Mouse (Mus musculus): Measurements from ENCODE around the gene Arhgap30.

Gene Arhgap30

DNA sequence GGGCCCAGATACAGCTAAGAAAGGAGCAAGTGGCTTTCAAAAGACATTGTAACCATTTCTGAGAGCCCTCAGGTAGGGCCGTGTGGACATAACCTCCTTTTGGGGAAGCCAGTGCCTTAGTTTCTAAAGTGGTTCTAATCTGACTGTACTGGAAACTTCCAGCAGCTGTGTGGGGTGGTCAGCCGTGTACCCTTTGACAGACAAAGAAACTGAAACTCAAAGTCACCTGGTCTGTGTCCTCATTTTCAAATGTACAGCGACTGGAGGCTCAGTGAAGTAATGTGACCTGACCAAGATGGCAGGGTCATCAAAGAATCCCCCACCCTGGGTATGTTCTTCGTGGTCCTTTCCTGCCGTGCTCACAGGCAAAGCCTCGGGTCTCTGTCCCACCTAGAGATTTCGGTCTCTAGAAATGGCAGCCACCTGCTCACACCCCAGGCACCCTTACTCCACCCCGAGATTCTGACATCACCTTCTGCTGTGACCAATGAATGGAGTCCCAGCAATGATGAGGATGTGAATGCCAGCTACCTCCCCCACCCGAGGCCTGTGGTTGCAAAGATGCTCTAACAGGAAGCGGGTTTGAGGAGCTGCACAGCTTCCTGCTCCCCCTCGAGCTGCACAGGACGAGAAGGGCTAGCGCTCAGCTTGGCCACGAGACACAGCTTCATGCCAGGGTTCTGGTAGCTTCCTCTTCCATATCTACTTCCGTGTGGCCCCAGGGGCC, at the start of gene Arhgap30:
Gene Arhgap30, plus strand, starts transcription at position 579 of the 727 bp plus-strand sequence.
- peak; percentile 96 to 97 for DNase-seq (ENCODE audit: low spot score in 2 of 2)

DNA sequence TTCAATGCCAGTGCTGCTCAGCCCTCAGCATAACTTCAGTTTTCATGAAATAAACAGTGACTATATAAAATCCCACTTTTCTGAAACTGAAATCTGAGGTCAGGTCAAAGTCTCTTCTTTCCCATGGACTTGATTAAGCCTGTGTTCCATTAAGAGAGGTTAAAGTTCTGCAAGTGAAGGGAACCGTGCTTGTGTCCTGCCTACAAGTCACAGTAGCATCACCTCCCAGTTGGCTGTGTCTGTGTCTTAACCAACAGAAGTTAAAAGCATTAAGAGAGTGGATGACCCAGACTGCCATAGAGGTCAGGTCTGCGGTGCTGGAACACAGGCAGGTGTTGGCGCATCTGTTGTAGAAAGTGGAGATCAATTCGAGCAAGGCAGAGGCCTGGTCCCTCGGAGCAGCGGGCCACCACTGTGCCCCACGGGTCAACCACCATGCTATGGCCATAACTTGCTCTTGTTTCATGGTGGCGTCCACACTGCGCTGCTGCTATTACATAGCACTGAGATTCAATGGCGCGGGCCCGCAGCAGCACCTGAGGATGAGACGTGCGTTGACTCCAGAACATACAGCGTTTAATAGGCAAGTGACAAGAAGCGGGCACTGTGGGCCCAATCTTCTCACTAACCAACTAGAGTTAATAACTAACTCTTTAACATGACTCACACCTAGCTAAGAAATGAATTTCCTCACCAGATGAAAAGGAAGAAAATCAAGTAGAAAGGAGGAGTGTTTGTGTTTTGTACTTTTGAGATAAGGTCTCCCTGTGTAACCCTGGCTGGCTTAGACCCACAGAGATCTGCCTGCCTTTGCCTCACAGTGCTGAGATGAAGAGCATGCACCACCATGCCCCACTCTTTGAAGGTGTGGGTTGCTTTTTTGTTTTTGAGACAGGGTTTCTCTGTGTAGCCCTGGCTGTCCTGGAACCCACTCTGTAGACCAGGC, 46.2 kb upstream of the Arhgap30 start:
- DNase-seq (ENCODE audit: low spot score in 2 of 2): no peak

DNA sequence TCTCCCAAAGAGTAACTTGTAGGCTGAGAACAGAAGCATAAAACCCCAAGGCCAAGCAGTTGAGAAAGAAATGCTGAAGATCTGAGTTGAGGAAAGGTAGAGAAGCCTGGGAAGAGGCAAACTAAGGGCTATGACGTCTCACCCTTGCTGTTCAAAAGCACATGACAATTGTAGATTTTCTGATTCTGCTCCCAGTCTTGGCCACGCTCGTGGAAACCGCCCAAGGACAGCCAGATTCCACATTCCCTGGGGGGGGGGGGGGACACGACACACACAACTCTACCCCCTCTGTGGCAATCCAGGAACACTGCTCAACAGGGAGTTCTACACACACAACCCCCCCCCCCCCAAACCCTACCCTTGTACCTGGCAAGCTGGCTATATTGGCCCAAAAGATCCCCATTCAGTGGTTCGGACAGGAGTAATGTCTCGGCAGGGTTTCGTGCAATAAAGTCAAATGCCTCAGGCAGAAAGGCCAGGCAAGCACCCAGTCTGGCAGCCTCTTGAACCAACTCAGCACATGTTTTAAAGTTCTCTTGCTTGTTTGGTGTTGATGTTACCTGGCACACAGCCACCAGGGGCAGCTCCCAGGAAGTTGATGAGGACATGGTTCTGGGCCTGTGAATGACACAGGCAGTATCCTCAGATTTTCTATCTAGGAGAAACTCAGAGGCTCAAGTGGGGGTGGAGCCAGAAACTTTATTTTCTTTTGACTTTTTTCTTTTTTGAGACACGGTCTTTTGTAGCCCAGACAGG, 44.7 kb upstream of the Arhgap30 start:
- DNase-seq (ENCODE audit: low spot score in 2 of 2): no peak

DNA sequence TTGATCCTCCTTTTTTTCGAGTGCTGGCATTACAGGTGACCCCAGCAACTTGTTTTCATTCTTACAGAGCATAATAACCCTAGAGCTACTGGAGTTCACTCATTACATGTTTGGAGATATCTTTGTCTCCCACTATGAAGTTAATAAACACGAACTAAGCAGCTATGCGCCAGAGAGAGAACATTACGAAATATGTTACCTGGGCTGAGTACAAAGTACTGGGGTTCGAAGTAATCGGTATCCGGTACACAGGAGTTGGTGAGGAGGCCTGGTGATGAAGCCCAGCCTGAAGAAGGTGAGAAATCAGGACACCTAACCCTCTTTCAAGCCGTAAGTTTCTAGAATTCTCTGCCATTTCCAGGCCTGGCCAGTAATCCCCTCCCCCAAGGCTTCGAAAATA, 44.0 kb upstream of the Arhgap30 start:
- no peak for DNase-seq (ENCODE audit: low spot score in 2 of 2)

DNA sequence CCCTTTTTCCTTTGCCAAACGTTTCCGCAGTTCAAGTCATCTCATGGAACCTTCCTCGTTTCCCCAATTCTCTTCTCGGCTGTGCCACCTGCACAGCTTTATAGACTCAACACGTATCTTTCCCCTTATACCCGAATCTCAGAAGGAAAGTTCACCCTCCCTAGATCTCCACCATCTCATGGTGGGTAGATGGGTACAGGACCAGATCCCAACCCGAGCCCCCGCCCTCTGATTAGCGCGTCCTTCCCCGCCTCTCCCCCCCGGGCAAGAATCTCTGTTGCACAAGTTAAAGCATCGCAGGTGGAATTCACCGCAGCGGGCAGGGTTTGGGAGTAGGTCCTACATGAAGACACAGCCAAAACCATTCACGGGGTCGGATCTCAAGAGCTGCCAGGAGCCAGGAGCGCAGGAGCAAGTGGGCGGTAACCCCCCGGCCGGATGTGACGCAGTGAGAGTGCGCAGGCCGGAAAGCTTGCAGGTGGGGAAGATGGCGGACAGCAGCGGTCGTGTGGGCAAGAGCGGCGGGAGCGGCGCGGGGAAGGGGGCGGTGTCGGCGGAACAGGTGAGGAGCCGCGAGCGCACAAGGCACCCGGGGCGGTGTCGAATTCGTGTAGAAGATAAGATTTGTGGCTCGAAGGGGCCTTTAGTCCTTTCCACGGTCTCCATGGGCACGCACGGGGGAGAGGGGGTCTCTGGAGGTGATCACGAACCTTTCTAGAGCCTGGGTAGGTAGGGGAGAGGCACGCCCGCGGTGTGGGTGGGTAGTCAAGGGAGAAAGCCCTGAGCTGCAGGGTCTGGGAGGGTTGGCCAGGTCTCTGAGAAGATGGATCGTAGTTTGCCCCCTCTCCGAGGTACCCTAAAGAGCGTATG, 43.3 kb upstream of the Arhgap30 start, which contains the start of the genes Nit1 and Pfdn2:
Gene Nit1, minus strand, starts transcription at position 422 of the 870 bp plus-strand sequence.
Gene Pfdn2, plus strand, starts transcription at position 446 of the 870 bp plus-strand sequence.
- DNase-seq (ENCODE audit: low spot score in 2 of 2): peak; percentile 88 to 89

DNA sequence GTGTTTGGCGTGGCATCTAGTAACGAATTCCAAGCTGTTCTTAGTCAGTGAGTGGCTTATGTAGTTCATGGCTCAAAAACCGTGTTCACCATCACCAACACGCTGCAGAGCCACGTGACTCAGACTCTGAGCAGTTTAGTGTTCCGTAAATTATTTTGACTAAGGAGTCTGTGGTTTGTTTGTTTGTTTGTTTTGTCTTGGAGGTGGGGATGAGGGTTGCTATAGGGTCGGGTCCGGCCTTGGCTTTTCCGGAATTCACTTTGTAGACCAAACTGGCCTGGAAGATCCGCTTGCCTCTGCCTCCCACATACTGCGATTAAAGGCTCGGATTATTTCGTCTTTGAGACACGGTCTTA, 42.7 kb upstream of the Arhgap30 start:
- no peak for DNase-seq (ENCODE audit: low spot score in 2 of 2)

DNA sequence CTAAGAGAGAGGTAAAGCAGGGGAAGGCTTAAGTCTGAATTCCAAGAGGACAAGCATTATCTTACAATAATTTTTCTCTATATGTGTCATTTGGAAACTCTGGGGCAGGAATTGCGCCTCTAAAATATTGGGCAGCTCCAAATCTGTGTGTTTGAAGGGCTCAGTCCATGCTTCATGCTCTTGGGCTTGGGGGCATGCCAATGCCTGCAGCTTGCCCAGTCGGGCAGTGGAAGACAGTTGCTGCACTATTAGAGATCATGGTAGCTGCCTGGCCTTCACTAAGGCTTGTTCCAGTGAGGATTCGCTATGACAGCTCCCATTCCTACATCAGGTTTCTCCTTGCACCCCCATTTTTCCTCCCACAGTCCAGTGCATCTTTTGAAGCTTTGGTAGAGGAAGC, 40.1 kb upstream of the Arhgap30 start:
- DNase-seq (ENCODE audit: low spot score in 2 of 2): no peak

DNA sequence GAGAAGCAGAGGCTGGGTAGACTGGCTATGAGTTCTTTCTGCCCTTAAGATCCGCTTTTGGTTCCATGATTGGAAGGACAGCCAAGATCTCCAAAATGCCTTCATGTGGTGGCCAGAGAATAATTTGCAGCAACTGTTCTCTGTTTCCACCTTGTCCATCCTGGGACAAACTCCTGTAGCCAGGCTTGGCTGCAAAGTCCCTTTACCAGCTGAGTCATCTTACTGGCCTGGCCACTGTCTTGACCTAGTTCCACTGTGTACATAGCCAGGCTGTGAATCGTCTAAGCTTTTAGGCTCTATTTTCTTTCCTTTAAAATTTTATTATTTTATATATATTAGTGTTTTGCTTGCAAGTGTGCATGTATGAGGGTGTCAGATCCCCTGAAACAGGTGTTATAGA, 39.5 kb upstream of the Arhgap30 start:
- DNase-seq (ENCODE audit: low spot score in 2 of 2): no peak

DNA sequence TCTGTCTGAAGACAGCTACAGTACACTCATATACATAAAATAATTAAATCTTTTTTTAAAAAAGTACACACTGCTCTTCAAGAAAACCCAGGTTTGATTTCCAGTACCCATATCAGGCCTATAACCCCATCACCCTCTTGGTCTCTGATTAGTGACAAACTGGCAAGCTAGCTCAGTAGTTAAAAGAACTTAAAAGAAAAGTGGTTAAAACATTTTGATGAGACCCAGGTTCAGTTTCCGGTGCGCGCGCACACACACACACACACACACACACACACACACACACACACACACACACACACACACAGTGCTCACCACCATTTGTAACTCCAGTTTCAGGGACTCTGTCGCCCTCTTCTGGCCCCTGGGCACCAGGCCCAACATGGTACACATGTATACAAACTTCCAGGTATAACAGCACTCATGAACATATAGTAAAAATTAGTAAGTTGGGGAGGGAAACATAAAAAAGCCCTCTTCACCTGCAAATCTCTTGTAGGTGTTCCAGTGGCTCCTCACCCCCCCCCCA, 32.9 kb upstream of the Arhgap30 start:
- peak; percentile 27 to 37 for DNase-seq (ENCODE audit: low spot score in 2 of 2)

DNA sequence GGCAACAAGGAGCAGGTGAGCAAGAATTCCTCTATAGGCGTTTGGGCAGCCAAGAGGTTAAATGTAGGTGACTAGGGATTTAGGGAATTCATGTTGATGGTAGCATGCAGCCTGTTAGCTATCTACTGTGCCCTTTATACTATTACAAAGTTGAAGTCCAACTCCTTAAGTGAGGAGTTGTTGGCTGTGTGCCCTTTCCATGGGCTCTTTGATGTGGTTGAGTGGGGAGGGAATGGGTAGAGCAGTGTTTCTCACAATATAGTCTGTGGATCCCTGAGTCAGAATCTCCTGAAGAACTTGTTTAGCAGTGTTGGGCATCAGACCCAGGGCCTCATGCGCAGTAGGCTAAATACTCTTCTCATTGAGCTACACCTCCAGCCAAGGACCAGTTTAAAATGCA, 31.9 kb upstream of the Arhgap30 start:
- DNase-seq (ENCODE audit: low spot score in 2 of 2): no peak

DNA sequence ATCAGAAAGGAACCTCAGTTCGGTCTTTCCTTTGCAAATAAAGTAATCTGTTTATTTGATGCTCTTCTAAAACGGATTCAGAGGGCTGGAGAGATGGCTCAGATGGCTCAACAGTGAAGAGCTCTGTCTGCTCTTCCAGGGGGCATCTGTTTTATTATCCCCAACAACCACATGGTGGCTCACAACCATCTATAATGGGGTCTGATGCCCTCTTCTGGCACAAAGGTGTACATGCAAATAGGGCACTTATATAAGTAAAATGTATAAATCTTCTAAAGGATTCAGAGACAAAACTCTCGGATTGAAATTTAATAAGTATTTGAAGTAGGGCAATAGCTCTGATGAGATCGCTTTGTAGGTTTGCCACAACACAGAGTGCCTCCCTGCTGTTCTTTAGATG, 30.3 kb upstream of the Arhgap30 start:
- peak; percentile 46 to 51 for DNase-seq (ENCODE audit: low spot score in 2 of 2)

DNA sequence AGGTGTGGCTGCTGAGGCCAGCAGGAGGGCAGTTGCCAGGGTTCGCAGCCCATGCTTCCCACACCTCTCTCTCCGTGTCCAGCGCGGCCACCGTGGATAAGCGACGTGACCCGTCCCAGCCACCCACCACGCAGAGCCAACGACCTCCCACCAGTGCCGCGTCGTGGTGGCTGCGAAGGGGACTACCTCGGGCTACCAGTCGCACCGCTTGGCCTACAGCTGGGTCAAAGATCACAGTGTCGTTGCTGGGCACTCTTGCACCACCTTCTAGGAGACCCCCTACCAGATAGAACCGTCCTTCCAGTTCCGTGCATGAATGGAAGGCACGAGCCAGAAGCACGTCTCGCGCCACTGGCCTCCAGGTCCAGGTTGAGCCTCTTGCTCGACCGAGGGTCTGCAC, 28.5 kb upstream of the Arhgap30 start:
- DNase-seq (ENCODE audit: low spot score in 2 of 2): no peak

DNA sequence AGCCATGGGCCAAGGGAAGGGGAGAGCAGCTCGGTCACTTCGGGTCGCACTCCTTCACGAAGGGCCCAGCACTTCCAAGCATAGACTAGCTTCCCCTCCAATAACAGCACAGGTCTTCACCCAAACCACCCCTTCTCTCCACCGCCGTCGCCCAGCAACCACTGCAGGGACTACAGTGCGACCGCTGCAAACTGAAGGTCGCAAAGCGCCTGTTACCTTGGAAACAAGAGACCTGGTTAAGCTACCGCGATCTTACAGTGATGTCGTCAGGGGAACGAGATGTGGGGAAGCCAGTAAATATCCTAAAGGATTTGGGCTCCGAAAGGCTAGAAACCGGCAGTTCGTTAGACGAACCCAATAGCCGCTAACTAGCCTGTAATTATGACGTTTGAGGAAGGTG, 28.1 kb upstream of the Arhgap30 start, which contains the start of gene Klhdc9:
Gene Klhdc9, minus strand, starts transcription at position 143 of the 400 bp plus-strand sequence.
- DNase-seq (ENCODE audit: low spot score in 2 of 2): peak; percentile 88 to 93

DNA sequence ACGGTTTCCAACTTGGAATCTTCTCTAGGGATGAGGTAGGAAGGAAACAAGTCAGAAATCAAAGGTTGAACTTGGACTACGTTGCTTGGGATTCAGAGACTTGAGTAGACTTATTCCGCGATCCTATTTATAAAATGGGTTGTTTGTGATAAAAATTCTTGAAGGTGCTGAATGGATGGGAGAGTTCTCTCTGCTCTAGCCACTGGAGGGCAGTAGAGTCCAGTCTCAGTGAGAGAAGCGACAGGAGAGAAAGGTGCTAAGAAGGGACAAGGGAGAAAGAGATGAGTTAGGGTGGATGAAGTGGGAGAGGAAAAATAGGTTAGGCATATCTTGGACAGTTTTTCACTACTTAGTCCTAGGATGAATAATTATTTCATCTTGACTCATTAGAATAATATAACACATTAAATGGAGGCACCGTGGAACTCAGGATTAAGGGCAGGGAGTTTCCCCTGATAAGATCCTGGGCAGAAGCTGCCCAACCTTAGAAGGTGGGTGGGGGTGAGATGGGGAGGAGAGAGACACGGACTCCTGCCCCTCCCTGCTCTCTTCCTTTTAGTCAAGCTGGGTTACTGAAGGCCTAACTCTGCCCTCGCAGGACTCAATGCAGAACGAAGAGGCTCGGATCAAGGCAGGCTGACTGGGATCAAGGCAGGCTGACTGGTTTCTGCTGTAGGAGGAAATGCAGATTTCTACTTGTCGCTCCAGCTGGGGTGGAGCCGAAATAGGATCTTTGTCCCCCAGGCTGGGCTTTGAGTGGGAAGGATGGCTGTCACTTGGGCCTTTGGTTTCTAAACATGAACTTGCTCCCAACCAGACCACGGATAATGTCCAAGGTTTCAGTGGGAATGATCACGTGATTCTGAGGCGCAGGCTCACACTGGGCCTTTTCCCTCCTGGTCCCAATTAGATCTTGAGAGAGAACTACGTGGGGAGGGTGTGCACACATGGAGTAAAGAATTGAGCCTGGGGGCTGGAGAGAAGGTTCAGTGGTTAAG, 27.3 kb upstream of the Arhgap30 start:
- DNase-seq (ENCODE audit: low spot score in 2 of 2): peak; percentile 72 to 82

DNA sequence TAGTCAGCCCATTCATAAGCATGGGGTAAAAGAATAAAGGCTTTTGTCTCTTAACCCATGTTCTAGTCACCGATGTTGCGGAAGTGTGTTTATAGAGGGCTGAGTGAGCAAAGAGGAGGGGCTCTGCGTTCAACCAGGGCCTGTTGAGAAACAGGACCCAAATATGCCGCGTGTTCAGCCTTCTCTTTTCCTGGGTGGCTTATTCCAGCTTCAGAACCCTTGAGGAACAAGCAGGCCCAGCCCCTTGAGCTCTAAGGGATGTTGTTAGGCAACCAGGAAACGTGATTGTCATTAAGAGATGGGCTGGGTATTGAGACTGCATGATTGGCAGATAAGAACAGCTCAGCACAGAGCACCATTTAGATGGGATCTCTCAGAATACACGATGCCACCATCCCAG, 22.8 kb upstream of the Arhgap30 start:
- DNase-seq (ENCODE audit: low spot score in 2 of 2): no peak

DNA sequence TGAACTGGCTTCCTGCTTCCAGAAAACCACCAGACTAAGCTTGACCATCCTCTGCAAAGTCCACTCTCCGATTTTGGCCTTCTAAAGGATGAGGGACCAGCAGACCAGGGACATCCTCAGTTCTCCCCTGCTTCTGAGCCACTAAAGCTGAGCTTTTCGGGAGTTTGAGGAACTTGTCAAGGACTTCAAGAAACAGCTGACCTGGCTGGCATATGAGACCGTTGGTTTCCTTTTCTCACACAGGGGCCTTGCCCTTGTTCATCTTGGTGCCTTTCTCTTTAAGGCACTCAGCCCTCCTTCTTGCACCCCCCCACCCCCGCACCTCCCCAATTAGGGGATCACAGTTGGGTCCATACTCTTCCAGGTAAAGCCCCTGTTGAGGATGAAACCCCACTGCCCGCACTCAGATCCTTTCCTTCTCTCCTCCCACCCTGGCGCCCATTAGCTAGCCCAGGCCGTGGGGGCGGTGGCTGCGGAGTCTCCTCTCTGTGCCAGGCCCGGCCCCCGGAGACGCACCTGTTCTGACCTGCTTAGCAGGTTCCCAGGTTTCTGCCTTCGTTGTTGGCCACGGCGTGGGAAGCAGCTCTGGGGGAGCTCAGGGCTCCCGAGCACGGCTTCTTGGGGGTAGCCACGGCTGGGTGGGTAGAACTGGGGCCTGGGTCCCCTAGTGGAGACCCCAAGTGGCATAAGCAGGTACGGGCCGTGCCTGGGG, 18.8 kb upstream of the Arhgap30 start, which contains the start of gene Nectin4:
Gene Nectin4, plus strand, starts transcription at position 255 of the 712 bp plus-strand sequence.
- DNase-seq (ENCODE audit: low spot score in 2 of 2): no peak

DNA sequence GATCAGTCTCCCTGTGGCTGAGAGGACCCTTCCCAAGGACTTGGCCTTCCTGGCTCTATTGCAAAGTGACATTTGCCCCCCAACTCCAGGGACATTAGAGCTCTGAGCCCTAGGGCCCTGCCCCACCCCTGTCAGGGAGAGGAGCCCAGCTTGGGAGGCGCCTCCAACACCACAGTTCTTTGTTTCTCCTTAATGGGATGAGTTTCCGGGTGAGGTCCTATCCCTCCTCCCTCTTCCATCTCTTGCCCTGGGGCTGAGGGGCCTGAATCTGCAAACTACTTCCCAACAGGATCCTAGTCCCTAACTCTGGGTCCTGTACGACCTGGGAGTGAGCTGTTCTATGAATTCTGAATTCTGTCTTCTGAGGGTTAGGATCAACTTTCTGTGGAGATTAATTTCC, 15.9 kb upstream of the Arhgap30 start:
- DNase-seq (ENCODE audit: low spot score in 2 of 2): no peak

DNA sequence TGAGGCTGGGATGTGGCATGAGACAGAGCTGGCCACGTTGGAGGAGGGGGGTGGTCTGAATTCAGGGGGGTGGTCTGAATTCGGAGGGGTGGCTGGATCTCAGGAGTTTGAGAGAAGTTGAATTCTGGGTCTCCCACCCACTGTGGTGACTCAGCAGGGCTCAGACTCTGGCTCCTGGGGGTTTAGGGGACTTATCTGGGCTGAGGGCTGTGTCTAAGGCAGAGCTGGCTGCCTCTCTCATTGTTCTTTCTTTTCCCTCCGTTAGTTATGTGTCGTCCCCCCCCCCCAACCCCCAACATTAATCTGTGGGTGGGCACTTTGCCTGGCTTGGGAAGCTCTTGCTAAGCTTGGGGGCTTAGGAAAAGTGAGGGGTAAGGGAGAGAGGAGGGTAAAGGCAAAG, 14.8 kb upstream of the Arhgap30 start:
- DNase-seq (ENCODE audit: low spot score in 2 of 2): no peak

DNA sequence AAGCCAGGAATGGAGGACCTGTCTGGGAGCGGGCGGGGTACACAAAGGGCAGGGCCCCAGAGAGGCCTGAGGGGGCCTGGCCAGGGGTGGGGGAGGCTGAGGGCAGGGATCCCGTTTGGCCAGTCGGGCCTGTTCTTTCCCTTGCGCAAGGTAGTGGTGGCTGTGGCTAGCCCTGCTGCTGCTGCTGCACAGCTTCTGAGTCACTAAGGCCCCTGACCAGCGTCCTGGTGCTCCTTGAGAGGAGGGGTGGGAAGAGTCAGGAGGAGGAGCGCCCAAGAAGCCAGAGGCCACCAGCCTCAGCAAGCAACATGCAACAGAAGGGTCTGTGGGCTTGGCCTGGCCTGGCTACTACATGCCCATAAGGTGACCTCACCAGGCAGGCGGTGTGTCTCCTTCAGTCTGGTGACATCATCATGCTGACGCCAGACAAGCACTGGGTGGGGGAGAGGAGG, 13.1 kb upstream of the Arhgap30 start:
- DNase-seq (ENCODE audit: low spot score in 2 of 2): no peak

Measured in spleen, postnatal 36 days (tissue).